Comparison of ENCODE assay signal across 8 mouse cellular contexts in genomic region chr5:24329212-24329964, GRCm38 (mm10). TPM values are rescaled to one million over a fixed set of nuclear protein-coding genes. Genes with fewer than 3 reads are reported as not detected.
A peak's percentile ranks its signal among the peaks of the same experiment; 100 is the strongest.
DNase-seq lines count a peak whose midpoint lies in the region; ATAC-seq and TF ChIP-seq lines count a peak whose summit lies in the region.

No protein-coding gene starts in this region.

- no peaks in the 10 kb centered on the region for H3K9me3 ChIP-seq in hindbrain, embryonic 11.5 days (ENCODE audit: control insufficient read depth, low read length)
- H3K9me3 ChIP-seq in limb, embryonic 14.5 days (ENCODE audit: control insufficient read depth, low read length), result no peaks in the 10 kb centered on the region
- no peaks in the 10 kb centered on the region for H3K9me3 ChIP-seq in midbrain, embryonic 16.5 days (replicated peaks; ENCODE audit: control insufficient read depth, low read length, poor library complexity, severe bottlenecking)

- peaks cover 7% of the 10 kb centered on the region for H3K36me3 ChIP-seq in hindbrain, embryonic 11.5 days (ENCODE audit: control insufficient read depth, insufficient read depth, low read length)
- no peaks in the 10 kb centered on the region for H3K36me3 ChIP-seq in limb, embryonic 14.5 days (ENCODE audit: control insufficient read depth, insufficient read depth, low read length)
- H3K36me3 ChIP-seq in midbrain, embryonic 16.5 days (ENCODE audit: control insufficient read depth, insufficient read depth, low read length), result peaks cover 19% of the 10 kb centered on the region

- H3K27me3 ChIP-seq in hindbrain, embryonic 11.5 days (ENCODE audit: control insufficient read depth, insufficient read depth, low read length), result no peaks in the 10 kb centered on the region
- 0 out of 2 replicates have a peak, but pooled peaks cover 8% of the 10 kb centered on the region for H3K27me3 ChIP-seq in limb, embryonic 14.5 days (ENCODE audit: control insufficient read depth, insufficient read depth, low read length)
- H3K27me3 ChIP-seq in midbrain, embryonic 16.5 days (ENCODE audit: control insufficient read depth, insufficient read depth, low read depth, low read length), result no peaks in the 10 kb centered on the region

- peaks cover 17% of the 10 kb centered on the region for H3K4me1 ChIP-seq in hindbrain, embryonic 11.5 days (replicated peaks; ENCODE audit: control insufficient read depth, insufficient read depth, low read length)
- H3K4me1 ChIP-seq in limb, embryonic 14.5 days (ENCODE audit: control insufficient read depth, insufficient read depth, low read length), result peaks cover 17% of the 10 kb centered on the region
- peaks cover 15% of the 10 kb centered on the region for H3K4me1 ChIP-seq in midbrain, embryonic 16.5 days (ENCODE audit: control insufficient read depth, insufficient read depth, low read length)

- H3K9ac ChIP-seq in hindbrain, embryonic 11.5 days (ENCODE audit: low read depth, low read length), result peak overlapping the region; percentile 68
- peak overlapping the region; percentile 32 for H3K9ac ChIP-seq in limb, embryonic 14.5 days (ENCODE audit: low read depth, low read length, severe bottlenecking)
- H3K9ac ChIP-seq in midbrain, embryonic 16.5 days (ENCODE audit: low read depth, low read length), result peak overlapping the region; percentile 54

- no peak for TF ChIP-seq POLR2A in limb, embryonic 14.5 days (IDR thresholded peaks at IDR 0.05; ENCODE audit: borderline replicate concordance, extremely low read depth, insufficient read depth, insufficient read length)

- H3K27ac ChIP-seq in hindbrain, embryonic 11.5 days (ENCODE audit: low read depth, low read length), result peak overlapping the region; percentile 93
- H3K27ac ChIP-seq in limb, embryonic 14.5 days (replicated peaks; ENCODE audit: low read depth, low read length), result no peak overlapping the region
- 0 out of 2 replicates have a peak overlapping the region, but pooled peaks have one; percentile 29 for H3K27ac ChIP-seq in midbrain, embryonic 16.5 days (ENCODE audit: low read length)

- H3K4me3 ChIP-seq in hindbrain, embryonic 11.5 days (ENCODE audit: low read depth, low read length), result peak overlapping the region; percentile 20; the same call in 1 of the 2 replicates
- peak overlapping the region; percentile 25 for H3K4me3 ChIP-seq in limb, embryonic 14.5 days (replicated peaks; ENCODE audit: low read length)
- H3K4me3 ChIP-seq in midbrain, embryonic 16.5 days (ENCODE audit: low read depth, low read length), result 0 out of 2 replicates have a peak overlapping the region, but pooled peaks have one; percentile 2

- WGBS in hindbrain, embryonic 11.5 days, result 5% methylated on average over 22 of the region's 27 CpGs
- 3% methylated on average over 17 of the region's 27 CpGs for WGBS in limb, embryonic 14.5 days
- WGBS in midbrain, embryonic 16.5 days, result 5% methylated on average over 25 of the region's 27 CpGs

- ATAC-seq in hindbrain, embryonic 11.5 days (ENCODE audit: low FRiP score), result peak; percentile 90
- peak; percentile 68 for ATAC-seq in limb, embryonic 14.5 days (ENCODE audit: low FRiP score, low read depth)
- ATAC-seq in midbrain, embryonic 16.5 days, result peak; percentile 68

- peak; percentile 32 for DNase-seq in NIH3T3 (ENCODE audit: low read depth)
- DNase-seq in cerebellum, adult 9-10 months, result peak; percentile 75
- peak; percentile 53 for DNase-seq in gastrocnemius, adult 18-20 months (ENCODE audit: low spot score)
- DNase-seq in hindbrain, embryonic 11.5 days (ENCODE audit: low spot score), result peak; percentile 76
- DNase-seq in limb, embryonic 14.5 days (ENCODE audit: low spot score), result no peak
- no peak for DNase-seq in c-Kit-positive CD71-positive TER-119-positive erythroid progenitor cells, embryonic 14.5 days (ENCODE audit: low spot score)
- no peak for DNase-seq in layer of hippocampus, adult 9-10 months (ENCODE audit: low spot score)

- peak overlapping the region; percentile 59 for H3K4me2 ChIP-seq in hindbrain, embryonic 11.5 days (replicated peaks; ENCODE audit: low read depth, low read length)
- peak overlapping the region; percentile 68 for H3K4me2 ChIP-seq in limb, embryonic 14.5 days (replicated peaks; ENCODE audit: low read depth, low read length, severe bottlenecking)
- peak overlapping the region; percentile 46 for H3K4me2 ChIP-seq in midbrain, embryonic 16.5 days (ENCODE audit: low read length)

RNA-seq across cellular contexts. Expression of gene Kcnh2, which starts 22.0 kb away (rescaled TPM):
- 1 to 10 TPM; 1.1 to 1.5 TPM for total RNA-seq in gastrocnemius, adult 18-20 months (2021)
- polyA plus RNA-seq in hindbrain, embryonic 11.5 days (2014; fragmentation: Nextera tagmentation; extraction: Ambion mirVana), result 11.9 and 12.3 TPM in 2 replicates
- 16.2 and 26.5 TPM in 2 replicates for polyA plus RNA-seq in limb, embryonic 14.5 days (2012; rRNA removed)
- 2.8 and 3.8 TPM in 2 replicates for polyA plus RNA-seq in limb, embryonic 14.5 days (2014; fragmentation: Nextera tagmentation; extraction: Ambion mirVana)
- polyA plus RNA-seq in midbrain, embryonic 16.5 days (2015; fragmentation: Nextera tagmentation; extraction: Ambion mirVana), result 11.4 and 11.7 TPM in 2 replicates

RNA-seq across cellular contexts. Expression of gene Nos3, which starts 35.2 kb away (rescaled TPM):
- 1 to 10 TPM; 4.3 to 8.1 TPM for total RNA-seq in gastrocnemius, adult 18-20 months (2021)
- polyA plus RNA-seq in hindbrain, embryonic 11.5 days (2014; fragmentation: Nextera tagmentation; extraction: Ambion mirVana), result 4.5 and 5.2 TPM in 2 replicates
- polyA plus RNA-seq in limb, embryonic 14.5 days (2012; rRNA removed), result 7.3 and 7.4 TPM in 2 replicates
- polyA plus RNA-seq in limb, embryonic 14.5 days (2014; fragmentation: Nextera tagmentation; extraction: Ambion mirVana), result 4.8 and 6.1 TPM in 2 replicates
- 8.8 and 9.7 TPM in 2 replicates for polyA plus RNA-seq in midbrain, embryonic 16.5 days (2015; fragmentation: Nextera tagmentation; extraction: Ambion mirVana)

Comparison
In these comparisons a context has a peak if more than half of its experiments do, and no peak if none do; other contexts are left out.
1. DNase-seq: peak in NIH3T3 (single experiment), cerebellum, adult 9-10 months (single experiment), gastrocnemius, adult 18-20 months (single experiment) and hindbrain, embryonic 11.5 days (single experiment); none in limb, embryonic 14.5 days (single experiment), c-Kit-positive CD71-positive TER-119-positive erythroid progenitor cells, embryonic 14.5 days (single experiment) and layer of hippocampus, adult 9-10 months (single experiment).
2. Peak in every context shown above with its lines, with median percentiles within 50 percentile points of each other: ATAC-seq, H3K4me2 ChIP-seq, H3K4me3 ChIP-seq and H3K9ac ChIP-seq.